Comparison of ENCODE assay signal across 8 mouse cellular contexts in the genomic region with DNA sequence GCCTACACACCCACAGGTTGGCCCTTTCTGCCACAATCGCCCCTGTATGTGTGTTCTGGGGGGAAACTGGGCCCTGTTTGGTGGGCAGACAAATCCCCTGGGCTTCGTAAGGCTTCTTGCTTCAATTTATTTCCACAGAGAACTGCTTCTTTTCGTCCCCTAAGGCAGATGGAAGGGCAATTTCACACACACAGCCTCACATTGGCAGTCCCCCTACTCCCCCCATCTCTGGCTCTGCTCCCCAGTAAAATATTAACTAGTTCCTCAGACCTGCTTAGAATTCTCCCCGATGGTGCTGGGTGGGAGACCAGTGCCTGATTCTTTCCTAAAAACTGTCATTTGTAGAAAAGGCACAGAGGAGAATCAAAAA. TPM values are rescaled to one million over a fixed set of nuclear protein-coding genes. Genes with fewer than 3 reads are reported as not detected.
A peak's percentile ranks its signal among the peaks of the same experiment; 100 is the strongest.
DNase-seq lines count a peak whose midpoint lies in the region; ATAC-seq and TF ChIP-seq lines count a peak whose summit lies in the region.

No protein-coding gene starts in this region.

- TF ChIP-seq POLR2A in olfactory bulb, adult 2 months (IDR thresholded peaks at IDR 0.05; ENCODE audit: insufficient read depth, low read depth, low read length): no peak

- peak overlapping the region; percentile 68 for H3K9ac ChIP-seq in lung, embryonic 14.5 days
- peak overlapping the region; percentile 84 for H3K9ac ChIP-seq in forebrain, embryonic 11.5 days (ENCODE audit: low read length)

- 35% methylated on average over 4 of the region's 4 CpGs for WGBS in lung, embryonic 14.5 days
- 28% methylated on average over 4 of the region's 4 CpGs for WGBS in forebrain, embryonic 11.5 days
- whole genome bisulfite sequencing in olfactory bulb, adult 2 months: 13% methylated on average over 4 of the region's 4 CpGs

- H3K27me3 ChIP-seq in lung, embryonic 14.5 days (ENCODE audit: insufficient read depth, low read length): no peaks in the 10 kb centered on the region
- no peaks in the 10 kb centered on the region for H3K27me3 ChIP-seq in forebrain, embryonic 11.5 days (ENCODE audit: control insufficient read depth, insufficient read depth, low read length)

- H3K4me1 ChIP-seq in lung, embryonic 14.5 days (ENCODE audit: insufficient read depth): peaks cover 69% of the 10 kb centered on the region
- peaks cover 73% of the 10 kb centered on the region for H3K4me1 ChIP-seq in forebrain, embryonic 11.5 days (replicated peaks; ENCODE audit: control insufficient read depth, insufficient read depth, low read length)
- H3K4me1 ChIP-seq in olfactory bulb, adult 2 months (ENCODE audit: control insufficient read depth, insufficient read depth, low read length): peaks cover 72% of the 10 kb centered on the region

- H3K9me3 ChIP-seq in lung, embryonic 14.5 days (ENCODE audit: low read depth, low read length): no peaks in the 10 kb centered on the region
- H3K9me3 ChIP-seq in forebrain, embryonic 11.5 days (ENCODE audit: control insufficient read depth, low read length): no peaks in the 10 kb centered on the region

- H3K27ac ChIP-seq in lung, embryonic 14.5 days (ENCODE audit: low read depth): peak overlapping the region; percentile 100
- H3K27ac ChIP-seq in forebrain, embryonic 11.5 days (ENCODE audit: low read depth, low read length): peak overlapping the region; percentile 100
- peak overlapping the region; percentile 100 for H3K27ac ChIP-seq in olfactory bulb, adult 2 months (ENCODE audit: insufficient read depth, low read depth, low read length)

- H3K4me2 ChIP-seq in lung, embryonic 14.5 days: peak overlapping the region; percentile 75
- no peak overlapping the region for H3K4me2 ChIP-seq in forebrain, embryonic 11.5 days (ENCODE audit: low read depth, low read length, severe bottlenecking)

- no peak for TF ChIP-seq CTCF in lung, embryonic 14.5 days (IDR thresholded peaks at IDR 0.05; ENCODE audit: low read depth)
- TF ChIP-seq CTCF in olfactory bulb, adult 2 months (IDR thresholded peaks at IDR 0.05; ENCODE audit: insufficient read depth, low read depth, low read length): no peak

- ATAC-seq in lung, embryonic 14.5 days (ENCODE audit: insufficient read depth): no peak
- no peak for ATAC-seq in forebrain, embryonic 11.5 days (replicated peaks; ENCODE audit: low FRiP score)

- no peaks in the 10 kb centered on the region for H3K36me3 ChIP-seq in lung, embryonic 14.5 days (ENCODE audit: insufficient read depth)
- H3K36me3 ChIP-seq in forebrain, embryonic 11.5 days (ENCODE audit: control insufficient read depth, insufficient read depth, low read length): no peaks in the 10 kb centered on the region

- no peak overlapping the region for H3K4me3 ChIP-seq in lung, embryonic 14.5 days (ENCODE audit: low read depth, low read length)
- H3K4me3 ChIP-seq in forebrain, embryonic 11.5 days (ENCODE audit: low read depth, low read length): no peak overlapping the region
- H3K4me3 ChIP-seq in olfactory bulb, adult 2 months (ENCODE audit: insufficient read depth, low read depth, low read length): no peak overlapping the region

- no peak for DNase-seq in lung, embryonic 14.5 days
- DNase-seq in lung, postnatal 36 days: no peak
- DNase-seq in forebrain, embryonic 11.5 days (ENCODE audit: low spot score): no peak
- peak; percentile 63 to 73 for DNase-seq in kidney, postnatal 25 days
- no peak for DNase-seq in cerebellum, adult 18-20 months
- no peak for DNase-seq in ovary, postnatal 10 days (ENCODE audit: low spot score)
- DNase-seq in spleen, postnatal 10 days (ENCODE audit: low spot score in 2 of 2): no peak

RNA-seq across cellular contexts. Expression of gene Zmynd8, which starts 12.9 kb away (rescaled TPM):
- 40.5 and 46.0 TPM in 2 replicates for polyA plus RNA-seq in lung, embryonic 14.5 days (2014; fragmentation: Nextera tagmentation; extraction: Ambion mirVana)
- 54.3 and 61.5 TPM in 2 replicates for polyA plus RNA-seq in forebrain, embryonic 11.5 days (2014; fragmentation: Nextera tagmentation; extraction: Ambion mirVana)
- 440 TPM in 1 of 2 replicates, not detected in the other for polyA plus RNA-seq in olfactory bulb, adult 2 months (2012; ENCODE audit: insufficient read depth, insufficient read length, low replicate concordance, missing spikeins)

Comparison
In these comparisons a context has a peak if more than half of its experiments do, and no peak if none do; other contexts are left out.
1. DNase-seq: peak in kidney, postnatal 25 days (2 of 2); none in lung, embryonic 14.5 days (single experiment), lung, postnatal 36 days (single experiment), forebrain, embryonic 11.5 days (single experiment), cerebellum, adult 18-20 months (0 of 2), ovary, postnatal 10 days (single experiment) and spleen, postnatal 10 days (0 of 2).
2. Peak in every context shown above with its lines, with median percentiles within 50 percentile points of each other: H3K27ac ChIP-seq.